Comparison of ENCODE assay signal across 14 mouse cellular contexts in genomic region chr11:101419610-101420009, GRCm38 (mm10). TPM values are rescaled to one million over a fixed set of nuclear protein-coding genes. Genes with fewer than 3 reads are reported as not detected.
DNase-seq lines count a peak whose midpoint lies in the region; ATAC-seq and TF ChIP-seq lines count a peak whose summit lies in the region.
"Had no signal": no experiment of that assay in that cellular context is flagged by ENCODE, and none has a peak within 500 bp of the region (broad histone marks: within the 10 kb centered on the region; RNA-seq: fewer than 3 reads in every experiment).

No protein-coding gene starts in this region.

- TF ChIP-seq CTCF in heart, postnatal 0 days (IDR thresholded peaks at IDR 0.05; ENCODE audit: low read depth) = peak; percentile 25; the same call in 1 of the 2 replicates
- TF ChIP-seq CTCF in liver, embryonic 14.5 days (IDR thresholded peaks at IDR 0.05; ENCODE audit: low read depth) = peak; percentile 45

- no peak overlapping the region for H3K9ac ChIP-seq in heart, postnatal 0 days (replicated peaks; ENCODE audit: low read depth, low read length)
- no peak overlapping the region for H3K9ac ChIP-seq in liver, embryonic 14.5 days (replicated peaks)
- no peak overlapping the region for H3K9ac ChIP-seq in liver, embryonic 11.5 days (ENCODE audit: low read depth, low read length)
- H3K9ac ChIP-seq: liver, embryonic 15.5 days; midbrain, embryonic 15.5 days had no signal

- no peak for DNase-seq in heart, postnatal 0 days (ENCODE audit: low spot score)
- no peak for DNase-seq in heart, adult 9 months (ENCODE audit: low spot score in 2 of 2)
- DNase-seq in liver, embryonic 14.5 days (ENCODE audit: low read depth in 3 of 3, low spot score in 3 of 3) = no peak
- DNase-seq in liver, embryonic 11.5 days (ENCODE audit: low spot score) = no peak
- DNase-seq in ES-CJ7 (ENCODE audit: low read depth, low spot score) = peak; percentile 88
- peak; percentile 25 for DNase-seq in embryo, embryonic 11 days
- no peak for DNase-seq in Muller cell, postnatal 12 days (ENCODE audit: inconsistent ontology term)
- DNase-seq in right cerebral cortex, postnatal 36 days (ENCODE audit: low spot score in 2 of 2) = no peak
- DNase-seq: right cerebral cortex, postnatal 14 days had no signal

- H3K27ac ChIP-seq in heart, postnatal 0 days (ENCODE audit: low read depth) = no peak overlapping the region
- H3K27ac ChIP-seq in liver, embryonic 14.5 days = no peak overlapping the region
- no peak overlapping the region for H3K27ac ChIP-seq in liver, embryonic 11.5 days (ENCODE audit: low read depth, low read length)
- H3K27ac ChIP-seq: hindbrain, embryonic 10.5 days; liver, embryonic 15.5 days; midbrain, embryonic 15.5 days had no signal

- no peak for ATAC-seq in heart, postnatal 0 days (ENCODE audit: insufficient read depth, low read depth)
- no peak for ATAC-seq in liver, embryonic 14.5 days (ENCODE audit: insufficient read depth)
- ATAC-seq in liver, embryonic 11.5 days (replicated peaks; ENCODE audit: low FRiP score) = no peak
- ATAC-seq: activated CD4-positive, CD25-positive, alpha-beta regulatory T cell, adult 4 months; midbrain, embryonic 15.5 days had no signal

- H3K4me1 ChIP-seq in heart, postnatal 0 days (ENCODE audit: control insufficient read depth, insufficient read depth) = 0 out of 2 replicates have a peak, but pooled peaks cover 8% of the 10 kb centered on the region
- peaks cover 0 to 12% of the 10 kb centered on the region in 2 experiments; a peak in 3 of 4 replicates for H3K4me1 ChIP-seq in liver, embryonic 14.5 days (replicated peaks; ENCODE audit: control insufficient read depth in 2 of 2, insufficient read depth in 2 of 2, low read length in 1 of 2)
- peaks cover 10% of the 10 kb centered on the region for H3K4me1 ChIP-seq in liver, embryonic 11.5 days (replicated peaks; ENCODE audit: control insufficient read depth, insufficient read depth, low read length)

- H3K9me3 ChIP-seq in heart, postnatal 0 days (replicated peaks; ENCODE audit: control insufficient read depth, low read length) = no peaks in the 10 kb centered on the region
- H3K9me3 ChIP-seq in liver, embryonic 14.5 days (ENCODE audit: control insufficient read depth, low read length) = no peaks in the 10 kb centered on the region
- H3K9me3 ChIP-seq in liver, embryonic 11.5 days (ENCODE audit: control insufficient read depth, low read length) = no peaks in the 10 kb centered on the region
- H3K9me3 ChIP-seq: hindbrain, embryonic 10.5 days; liver, embryonic 15.5 days; midbrain, embryonic 15.5 days had no signal

- H3K4me3 ChIP-seq in heart, postnatal 0 days (ENCODE audit: low read depth, low read length) = no peak overlapping the region
- no peak overlapping the region for H3K4me3 ChIP-seq in liver, embryonic 14.5 days (ENCODE audit: insufficient read depth in 1 of 2, low read depth in 2 of 2, low read length in 2 of 2)
- no peak overlapping the region for H3K4me3 ChIP-seq in liver, embryonic 11.5 days (ENCODE audit: low read depth, low read length)
- H3K4me3 ChIP-seq: hindbrain, embryonic 10.5 days; liver, embryonic 15.5 days; midbrain, embryonic 15.5 days had no signal

- peaks cover 12% of the 10 kb centered on the region; the same call in 1 of the 2 replicates for H3K36me3 ChIP-seq in heart, postnatal 0 days (replicated peaks; ENCODE audit: control insufficient read depth, insufficient read depth, low read length)
- H3K36me3 ChIP-seq in liver, embryonic 14.5 days (replicated peaks; ENCODE audit: control insufficient read depth, insufficient read depth, low read depth) = no peaks in the 10 kb centered on the region
- no peaks in the 10 kb centered on the region for H3K36me3 ChIP-seq in liver, embryonic 11.5 days (ENCODE audit: control insufficient read depth, insufficient read depth, low read length)
- H3K36me3 ChIP-seq: liver, embryonic 15.5 days; midbrain, embryonic 15.5 days had no signal

- no peak for TF ChIP-seq EP300 in heart, postnatal 0 days (IDR thresholded peaks at IDR 0.05; ENCODE audit: low read depth)
- TF ChIP-seq EP300 in liver, embryonic 14.5 days (IDR thresholded peaks at IDR 0.05; ENCODE audit: low read depth) = no peak

- H3K4me2 ChIP-seq in heart, postnatal 0 days (ENCODE audit: low read depth, low read length) = no peak overlapping the region
- no peak overlapping the region for H3K4me2 ChIP-seq in liver, embryonic 14.5 days (ENCODE audit: low read depth)
- no peak overlapping the region for H3K4me2 ChIP-seq in liver, embryonic 11.5 days
- H3K4me2 ChIP-seq: heart, embryonic 11.5 days; liver, embryonic 15.5 days; midbrain, embryonic 15.5 days had no signal

- H3K27me3 ChIP-seq in heart, postnatal 0 days (ENCODE audit: control insufficient read depth, insufficient read depth, low read length) = no peaks in the 10 kb centered on the region
- no peaks in the 10 kb centered on the region for H3K27me3 ChIP-seq in liver, embryonic 14.5 days (ENCODE audit: control insufficient read depth, insufficient read depth, low read length)
- H3K27me3 ChIP-seq in liver, embryonic 11.5 days (replicated peaks; ENCODE audit: control insufficient read depth, insufficient read depth, low read length) = no peaks in the 10 kb centered on the region
- H3K27me3 ChIP-seq: liver, embryonic 15.5 days; midbrain, embryonic 15.5 days had no signal

- 50% methylated on average over 3 of the region's 3 CpGs for WGBS in heart, postnatal 0 days
- WGBS in liver, embryonic 14.5 days (ENCODE audit: insufficient replicate concordance) = 38% methylated on average over 3 of the region's 3 CpGs
- 33% methylated on average over 3 of the region's 3 CpGs for WGBS in liver, embryonic 11.5 days

RNA-seq across cellular contexts. Expression of gene Aarsd1, which starts 2.2 kb away (rescaled TPM):
- total RNA-seq in heart, postnatal 0 days (2014; rRNA removed; ENCODE audit: low replicate concordance) = 16.8 and 37.5 TPM in 2 replicates
- polyA plus RNA-seq in heart, postnatal 0 days (2015; fragmentation: Nextera tagmentation; extraction: Ambion mirVana) = 31.9 and 32.5 TPM in 2 replicates
- polyA plus RNA-seq in liver, embryonic 14.5 days (2012; rRNA removed) = 24.7 TPM in 2 replicates
- polyA plus RNA-seq in liver, embryonic 14.5 days (2014; fragmentation: Nextera tagmentation; extraction: Ambion mirVana) = 39.7 and 42.0 TPM in 2 replicates
- polyA plus RNA-seq in liver, embryonic 11.5 days (2014; fragmentation: Nextera tagmentation; extraction: Ambion mirVana) = 92.3 and 94.0 TPM in 2 replicates

RNA-seq across cellular contexts. Expression of gene Gm27029, which starts 5.0 kb away (rescaled TPM):
- total RNA-seq in heart, postnatal 0 days (2014; rRNA removed; ENCODE audit: low replicate concordance) = 3.7 TPM in 1 of 2 replicates, not detected in the other
- 7.3 and 8.2 TPM in 2 replicates for polyA plus RNA-seq in heart, postnatal 0 days (2015; fragmentation: Nextera tagmentation; extraction: Ambion mirVana)
- polyA plus RNA-seq in liver, embryonic 14.5 days (2012; rRNA removed) = 0.17 and 0.84 TPM in 2 replicates
- polyA plus RNA-seq in liver, embryonic 14.5 days (2014; fragmentation: Nextera tagmentation; extraction: Ambion mirVana) = 2.6 and 3.5 TPM in 2 replicates
- 8.7 and 9.2 TPM in 2 replicates for polyA plus RNA-seq in liver, embryonic 11.5 days (2014; fragmentation: Nextera tagmentation; extraction: Ambion mirVana)

RNA-seq across cellular contexts. Expression of gene Rundc1, which starts 5.3 kb away (rescaled TPM):
- 5.8 and 7.5 TPM in 2 replicates for total RNA-seq in heart, postnatal 0 days (2014; rRNA removed; ENCODE audit: low replicate concordance)
- 10.3 and 11.7 TPM in 2 replicates for polyA plus RNA-seq in heart, postnatal 0 days (2015; fragmentation: Nextera tagmentation; extraction: Ambion mirVana)
- 3.4 and 3.9 TPM in 2 replicates for polyA plus RNA-seq in liver, embryonic 14.5 days (2012; rRNA removed)
- polyA plus RNA-seq in liver, embryonic 14.5 days (2014; fragmentation: Nextera tagmentation; extraction: Ambion mirVana) = 2.9 and 3.0 TPM in 2 replicates
- polyA plus RNA-seq in liver, embryonic 11.5 days (2014; fragmentation: Nextera tagmentation; extraction: Ambion mirVana) = 12.6 and 13.4 TPM in 2 replicates

RNA-seq across cellular contexts. Expression of gene Ptges3l, which starts 5.5 kb away (rescaled TPM):
- 32.8 and 40.7 TPM in 2 replicates for total RNA-seq in heart, postnatal 0 days (2014; rRNA removed; ENCODE audit: low replicate concordance)
- 86.9 and 93.5 TPM in 2 replicates for polyA plus RNA-seq in heart, postnatal 0 days (2015; fragmentation: Nextera tagmentation; extraction: Ambion mirVana)
- polyA plus RNA-seq in liver, embryonic 14.5 days (2012; rRNA removed) = 0.29 and 0.74 TPM in 2 replicates
- 0.53 and 0.86 TPM in 2 replicates for polyA plus RNA-seq in liver, embryonic 14.5 days (2014; fragmentation: Nextera tagmentation; extraction: Ambion mirVana)
- polyA plus RNA-seq in liver, embryonic 11.5 days (2014; fragmentation: Nextera tagmentation; extraction: Ambion mirVana) = 3.2 and 5.0 TPM in 2 replicates

RNA-seq across cellular contexts. Expression of gene Rpl27, which starts 22.5 kb away (rescaled TPM):
- total RNA-seq in heart, postnatal 0 days (2014; rRNA removed; ENCODE audit: low replicate concordance) = 796 and 938 TPM in 2 replicates
- polyA plus RNA-seq in heart, postnatal 0 days (2015; fragmentation: Nextera tagmentation; extraction: Ambion mirVana) = 242 and 248 TPM in 2 replicates
- polyA plus RNA-seq in liver, embryonic 14.5 days (2012; rRNA removed) = 571 and 987 TPM in 2 replicates
- 295 and 303 TPM in 2 replicates for polyA plus RNA-seq in liver, embryonic 14.5 days (2014; fragmentation: Nextera tagmentation; extraction: Ambion mirVana)
- 553 and 579 TPM in 2 replicates for polyA plus RNA-seq in liver, embryonic 11.5 days (2014; fragmentation: Nextera tagmentation; extraction: Ambion mirVana)

Comparison
In these comparisons a context has a peak if more than half of its experiments do, and no peak if none do; other contexts are left out.
1. DNase-seq: peak in ES-CJ7 (single experiment) and embryo, embryonic 11 days (single experiment); none in heart, postnatal 0 days (single experiment), heart, adult 9 months (0 of 2), liver, embryonic 14.5 days (0 of 3), liver, embryonic 11.5 days (single experiment), Muller cell, postnatal 12 days (single experiment) and right cerebral cortex, postnatal 36 days (0 of 2).